Mouse (Mus musculus) liver, embryonic 11.5 days (tissue): ENCODE results near the gene Ptprd. TPM values are rescaled to one million over a fixed set of nuclear protein-coding genes. Genes with fewer than 3 reads are reported as not detected.

Experiments used
- ATAC-seq: fragments of 200-750 bp; cut with Nextera tagmentation; replicated peaks from 2 replicates; pipeline ENCODE4 v1.8.0; 2017; ENCODE audit warnings: moderate number of reproducible peaks, mild to moderate bottlenecking, moderate TSS enrichment, moderate library complexity; ENCODE audit not compliant: low FRiP score
- DNase-seq: peaks from one replicate; pipeline ENCODE4 v3.0.0-alpha.2; 2017; ENCODE audit warnings: low spot score
- H3K27ac ChIP-seq: fragments of 300-500 bp; sonication (generic); 2 replicates; pipeline ENCODE4 v1.5.1; 2014; ENCODE audit warnings: mild to moderate bottlenecking, low read depth, low read length, control low read depth
- H3K27me3 ChIP-seq: fragments of 300-500 bp; sonication (generic); replicated peaks from 2 replicates; pipeline ENCODE4 v1.6.1; 2014; ENCODE audit warnings: low read length, mixed read lengths; ENCODE audit not compliant: control insufficient read depth, insufficient read depth
- H3K36me3 ChIP-seq: fragments of 300-500 bp; sonication (generic); 2 replicates; pipeline ENCODE4 v1.6.1; 2014; ENCODE audit warnings: mild to moderate bottlenecking, low read length, moderate library complexity, mixed read lengths; ENCODE audit not compliant: control insufficient read depth, insufficient read depth
- H3K4me1 ChIP-seq: fragments of 300-500 bp; sonication (generic); replicated peaks from 2 replicates; pipeline ENCODE4 v1.6.1; 2014; ENCODE audit warnings: low read length, mixed read lengths; ENCODE audit not compliant: control insufficient read depth, insufficient read depth
- H3K4me2 ChIP-seq: fragments of 300-500 bp; sonication (generic); 2 replicates; pipeline ENCODE4 v1.6.1; 2014; ENCODE audit warnings: mild to moderate bottlenecking, control low read depth, moderate library complexity
- H3K4me3 ChIP-seq: fragments of 300-500 bp; sonication (generic); 2 replicates; pipeline ENCODE4 v1.5.1; 2014; ENCODE audit warnings: low read depth, low read length, control low read depth
- H3K9ac ChIP-seq: fragments of 300-500 bp; sonication (generic); 2 replicates; pipeline ENCODE4 v1.6.1; 2014; ENCODE audit warnings: low read depth, low read length, control low read depth
- H3K9me3 ChIP-seq: fragments of 300-500 bp; sonication (generic); 2 replicates; pipeline ENCODE4 v1.6.1; 2016; ENCODE audit warnings: low read length, inconsistent platforms, mixed read lengths; ENCODE audit not compliant: control insufficient read depth
- WGBS: fragments of 180-500 bp; shearing (Covaris S2); extraction: QIAGEN DNeasy Blood & Tissue Kit; methylation state at CpG from one replicate; pipeline ENCODE4 v1.1.7; 2014; 5-methylcytosine and 5-hydroxymethylcytosine counted together
- polyA plus RNA-seq: library from polyadenylated mRNA; unstranded; fragments of >200 nt; fragmentation: Nextera tagmentation; extraction: Ambion mirVana; gene quantifications from 2 replicates; pipeline ENCODE4 v1.2.1, GENCODE M21; 2014

Gene Ptprd
- polyA plus RNA-seq, 1 experiment from 2014 or later: 8.4 TPM

DNA sequence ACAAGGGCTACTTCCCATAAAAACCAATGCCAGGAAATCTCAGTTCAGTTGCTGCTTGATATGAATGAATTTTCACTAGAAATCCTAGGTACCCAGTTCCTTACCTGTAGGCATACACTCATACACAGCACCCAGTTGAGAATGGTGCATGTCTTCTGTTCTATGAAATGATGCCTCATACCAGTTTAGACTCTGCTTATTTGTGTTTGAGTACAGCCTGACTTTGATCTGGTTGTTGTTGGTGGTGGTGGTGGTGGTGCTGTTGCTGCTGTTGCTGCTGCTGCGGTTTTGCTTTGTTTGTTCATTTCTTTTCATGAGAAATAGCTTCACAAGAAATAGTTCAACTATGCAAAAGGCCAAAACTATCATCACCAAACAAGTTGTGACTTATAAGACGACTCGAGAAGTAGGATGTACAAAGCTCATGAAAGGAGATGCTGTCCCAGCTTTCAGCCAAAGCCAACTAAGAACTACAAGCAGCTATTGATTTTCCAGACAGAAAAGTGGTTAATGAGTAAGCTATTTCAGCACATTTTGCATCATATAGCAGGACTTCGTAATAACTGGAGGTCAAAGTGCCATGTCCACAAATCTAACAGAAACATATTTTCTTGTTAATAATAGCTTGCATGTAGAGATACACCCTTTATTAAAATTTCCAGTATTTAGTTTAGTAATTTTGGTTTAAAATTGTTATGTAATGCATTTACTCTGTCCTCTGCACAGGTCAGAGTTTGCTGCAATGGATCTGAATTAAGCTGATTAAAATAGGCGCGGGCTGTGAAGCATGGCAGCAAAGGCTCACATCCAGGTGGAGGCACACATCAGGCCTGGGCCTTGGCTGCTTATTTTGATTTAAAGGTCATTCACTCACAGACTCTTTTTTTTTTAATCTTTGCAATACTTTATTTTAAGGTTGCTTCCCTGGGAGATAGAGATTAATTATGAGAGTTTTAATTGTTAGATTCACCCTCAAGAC lies 1270.1 kb downstream of the Ptprd start:
- WGBS: 70% methylated on average over 6 of the region's 6 CpGs

GRCm38 (mm10) chr4:76931559-76931958 lies 1280.2 kb downstream of the Ptprd start:
- Histone ChIP-seq H3K27ac (no peak overlapping the region), H3K36me3 (no peaks in the 10 kb centered on the region)
- WGBS: 64% methylated on average over 2 of the region's 2 CpGs

More for the DNA sequence above, 1270.1 kb downstream of the Ptprd start:
- no peak overlapping the region for H3K4me2 ChIP-seq
- H3K36me3 ChIP-seq: no peaks in the 10 kb centered on the region
- no peak overlapping the region for H3K27ac ChIP-seq
- H3K4me3 ChIP-seq: no peak overlapping the region
- ATAC-seq (0 out of 2 replicates have a peak, but pooled peaks have one; percentile 36), DNase-seq (no peak)
- no peaks in the 10 kb centered on the region for H3K4me1 ChIP-seq
- H3K27me3 ChIP-seq: no peaks in the 10 kb centered on the region
- no peak overlapping the region for H3K9ac ChIP-seq
- H3K9me3 ChIP-seq: no peaks in the 10 kb centered on the region

DNA sequence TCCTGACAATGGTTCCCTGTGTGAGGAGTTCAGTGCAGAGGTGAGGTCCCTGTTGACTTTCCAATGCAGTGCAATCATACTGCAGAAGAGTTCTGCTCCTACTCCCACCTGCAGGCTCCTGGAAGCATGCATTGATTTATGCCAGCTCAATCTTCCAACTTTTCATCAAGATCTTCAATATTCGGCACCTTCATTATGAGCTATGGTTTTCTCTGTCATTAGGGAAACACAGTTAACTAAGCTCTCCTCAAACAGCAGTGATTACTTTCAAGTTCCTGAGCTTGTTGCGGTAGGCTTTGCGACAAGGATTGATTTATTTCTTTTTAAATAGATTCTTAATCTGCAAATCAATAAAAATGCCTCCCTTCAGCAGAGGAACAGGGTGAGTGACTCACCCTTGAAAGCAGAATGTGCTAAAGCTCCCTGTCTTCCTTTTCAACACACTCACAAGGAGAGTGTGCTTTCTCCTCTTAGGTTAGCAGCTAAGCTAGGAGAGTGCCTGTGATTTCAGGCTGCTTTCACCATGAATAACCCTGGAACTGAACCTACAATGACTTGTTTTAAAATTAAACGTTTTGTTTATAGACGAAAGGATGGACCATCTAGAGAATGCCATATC lies 1298.1 kb downstream of the Ptprd start:
- H3K9ac ChIP-seq: no peak overlapping the region
- DNase-seq (no peak), ATAC-seq (no peak)
- no peaks in the 10 kb centered on the region for H3K27me3 ChIP-seq
- H3K36me3 ChIP-seq: no peaks in the 10 kb centered on the region
- WGBS: 70% methylated on average over 5 of the region's 5 CpGs
- H3K27ac ChIP-seq: no peak overlapping the region
- no peak overlapping the region for H3K4me3 ChIP-seq
- no peak overlapping the region for H3K4me2 ChIP-seq
- no peaks in the 10 kb centered on the region for H3K9me3 ChIP-seq
- no peaks in the 10 kb centered on the region for H3K4me1 ChIP-seq

More at GRCm38 (mm10) chr4:76931559-76931958, 1280.2 kb downstream of the Ptprd start:
- H3K4me1 ChIP-seq: no peaks in the 10 kb centered on the region
- H3K4me2 ChIP-seq: no peak overlapping the region
- H3K9ac ChIP-seq: no peak overlapping the region
- H3K27me3 ChIP-seq: no peaks in the 10 kb centered on the region
- no peak overlapping the region for H3K4me3 ChIP-seq
- DNase-seq: no peak
- no peaks in the 10 kb centered on the region for H3K9me3 ChIP-seq
- ATAC-seq: no peak

DNA sequence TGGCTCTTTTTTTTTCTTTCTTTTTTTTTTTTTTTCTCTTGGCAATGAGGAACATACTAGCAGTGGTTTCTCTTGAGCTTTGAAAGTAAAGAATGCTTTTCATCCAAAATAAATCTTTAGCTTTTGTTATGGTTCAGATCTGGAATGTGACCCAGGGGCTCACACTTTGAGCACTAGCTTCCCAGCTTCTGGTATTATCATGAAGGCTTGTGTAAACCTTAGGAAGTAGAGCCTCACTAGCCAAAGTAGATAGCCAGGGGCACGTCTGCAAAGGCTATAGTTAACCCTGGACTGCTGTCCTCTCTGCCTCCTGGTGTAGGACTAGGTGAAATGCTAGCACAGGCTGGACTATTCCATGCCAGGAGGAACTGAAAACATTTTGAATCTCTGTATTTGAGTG lies 1310.1 kb downstream of the Ptprd start:
- Histone ChIP-seq H3K9ac (no peak overlapping the region), H3K27ac (no peak overlapping the region), H3K4me1 (no peaks in the 10 kb centered on the region), H3K4me2 (no peak overlapping the region), H3K4me3 (no peak overlapping the region), H3K36me3 (no peaks in the 10 kb centered on the region), H3K9me3 (no peaks in the 10 kb centered on the region), H3K27me3 (no peaks in the 10 kb centered on the region)
- no peak for DNase-seq
- no peak for ATAC-seq
- 33% methylated on average over 1 of the region's 1 CpGs for WGBS

DNA sequence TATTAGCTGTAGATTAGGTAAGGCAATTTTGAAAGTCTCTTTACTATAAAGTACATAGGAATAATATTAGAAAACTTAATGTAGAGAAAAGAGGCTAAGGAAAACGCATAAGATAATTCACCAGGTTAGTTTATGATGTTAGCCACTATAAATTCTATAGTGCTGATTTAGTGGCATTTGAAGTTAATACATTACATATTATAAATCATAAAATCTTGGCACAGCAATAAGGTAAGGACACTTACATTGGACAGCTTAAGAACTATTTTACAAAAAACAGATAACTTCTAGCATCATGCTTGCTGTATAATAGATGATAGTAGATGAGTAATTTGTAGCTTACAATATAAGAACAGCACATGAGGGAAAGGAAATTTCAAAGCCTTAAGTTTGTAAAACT lies 1322.1 kb downstream of the Ptprd start:
- Histone ChIP-seq H3K4me1 (no peaks in the 10 kb centered on the region), H3K27ac (no peak overlapping the region), H3K9ac (no peak overlapping the region), H3K27me3 (no peaks in the 10 kb centered on the region), H3K4me3 (no peak overlapping the region), H3K4me2 (no peak overlapping the region), H3K36me3 (no peaks in the 10 kb centered on the region), H3K9me3 (no peaks in the 10 kb centered on the region)
- WGBS: 77% methylated on average over 1 of the region's 1 CpGs
- no peak for DNase-seq
- ATAC-seq: no peak

- Histone ChIP-seq H3K9me3 (no peaks in the 10 kb centered on the region), H3K9ac (no peak overlapping the region), H3K4me3 (no peak overlapping the region), H3K4me1 (no peaks in the 10 kb centered on the region), H3K27ac (no peak overlapping the region), H3K4me2 (no peak overlapping the region), H3K27me3 (no peaks in the 10 kb centered on the region), H3K36me3 (no peaks in the 10 kb centered on the region)
- ATAC-seq (no peak), DNase-seq (no peak)
- WGBS: 82% methylated on average over 3 of the region's 3 CpGs
Observed at GRCm38 (mm10) chr4:76881610-76882009, 1330.2 kb downstream of the Ptprd start.

DNA sequence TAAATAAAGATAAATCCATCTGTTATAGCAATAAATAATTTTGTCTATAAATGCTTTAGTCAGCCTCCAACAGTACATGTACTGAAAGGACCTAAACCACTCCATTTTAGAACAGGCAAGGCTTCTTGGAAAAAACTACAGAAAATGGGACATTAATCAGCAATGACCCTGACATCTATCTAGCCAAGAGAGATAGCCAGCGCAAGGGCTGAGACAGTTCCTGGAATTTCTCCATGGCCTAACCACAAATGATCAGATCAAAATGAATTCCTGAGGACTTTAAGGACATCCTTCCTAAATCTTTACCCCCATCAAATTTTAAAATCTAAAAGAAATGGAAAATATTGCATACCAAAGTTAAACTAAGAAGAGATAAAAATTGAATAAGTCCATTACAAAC lies 1340.8 kb downstream of the Ptprd start:
- Histone ChIP-seq H3K4me3 (no peak overlapping the region), H3K9ac (no peak overlapping the region), H3K36me3 (no peaks in the 10 kb centered on the region), H3K27ac (no peak overlapping the region), H3K4me2 (no peak overlapping the region), H3K27me3 (no peaks in the 10 kb centered on the region), H3K9me3 (no peaks in the 10 kb centered on the region), H3K4me1 (no peaks in the 10 kb centered on the region)
- DNase-seq (no peak), ATAC-seq (no peak)
- 83% methylated on average over 1 of the region's 1 CpGs for WGBS

DNA sequence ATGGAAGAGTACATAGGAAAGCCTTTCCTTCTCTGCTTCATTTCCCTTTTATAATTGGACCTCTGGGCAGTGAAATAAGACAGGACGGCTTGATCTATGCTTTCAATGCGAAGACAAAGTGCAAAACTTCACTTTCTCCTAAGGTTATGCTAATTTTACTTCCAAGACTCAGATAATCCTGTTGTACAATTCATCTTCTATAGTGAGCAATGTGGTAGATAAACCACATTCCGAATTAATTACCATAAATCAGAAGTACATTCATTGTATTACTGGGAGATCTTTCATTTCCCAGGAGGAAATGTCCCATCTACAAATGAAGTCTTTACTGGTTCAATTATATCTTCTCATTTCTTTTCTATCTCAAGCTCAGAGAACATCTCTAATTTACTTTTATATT lies 1346.2 kb downstream of the Ptprd start:
- WGBS: 72% methylated on average over 3 of the region's 3 CpGs
- no peak for ATAC-seq
- DNase-seq: no peak
- Histone ChIP-seq H3K4me2 (no peak overlapping the region), H3K4me1 (no peaks in the 10 kb centered on the region), H3K9ac (no peak overlapping the region), H3K9me3 (no peaks in the 10 kb centered on the region), H3K27me3 (no peaks in the 10 kb centered on the region), H3K27ac (no peak overlapping the region), H3K4me3 (no peak overlapping the region), H3K36me3 (no peaks in the 10 kb centered on the region)
